In the genomic region with DNA sequence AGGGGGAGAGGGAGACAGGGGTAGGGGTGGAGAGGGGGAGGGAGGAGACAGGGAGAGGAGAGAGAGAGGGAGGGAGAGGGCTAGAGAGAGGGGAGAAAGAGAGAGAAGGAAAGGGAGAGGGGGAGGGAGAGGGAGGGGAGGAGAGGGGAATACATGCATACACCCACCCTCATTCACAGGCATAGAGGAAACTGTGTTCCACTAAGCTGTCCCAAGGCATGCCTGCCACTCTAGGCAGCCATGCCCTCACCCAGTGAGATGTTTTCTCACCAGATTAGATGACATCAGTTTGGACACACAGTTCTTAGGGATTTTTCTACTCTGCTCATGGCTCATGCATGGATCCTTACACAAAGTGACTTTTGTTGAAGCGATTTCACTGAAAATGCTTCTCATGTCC, we compare ENCODE assay signal across 23 mouse cellular contexts. TPM values are rescaled to one million over a fixed set of nuclear protein-coding genes. Genes with fewer than 3 reads are reported as not detected.
DNase-seq lines count a peak whose midpoint lies in the region; ATAC-seq and TF ChIP-seq lines count a peak whose summit lies in the region.
"Not testable (repeated sequence)": the region's sequence is repeated elsewhere in the genome, so short reads cannot be mapped to it uniquely, and the experiment has no call there.
"Had no signal": no experiment of that assay in that cellular context is flagged by ENCODE, and none has a peak within 500 bp of the region (broad histone marks: within the 10 kb centered on the region; RNA-seq: fewer than 3 reads in every experiment).

No protein-coding gene starts in this region.

- TF ChIP-seq CTCF in hindbrain, postnatal 0 days (IDR thresholded peaks at IDR 0.05; ENCODE audit: low read depth): not testable (repeated sequence)

- H3K4me2 ChIP-seq in hindbrain, postnatal 0 days (ENCODE audit: low read depth, low read length); midbrain, embryonic 11.5 days; midbrain, embryonic 12.5 days (replicated peaks); midbrain, embryonic 13.5 days (replicated peaks); midbrain, embryonic 16.5 days (ENCODE audit: low read length): not testable (repeated sequence)

- no CpG with 5 or more reads among the region's 1 CpGs for WGBS in hindbrain, postnatal 0 days
- no CpG with 5 or more reads among the region's 1 CpGs for WGBS in midbrain, embryonic 11.5 days
- WGBS in midbrain, embryonic 12.5 days: no CpG with 5 or more reads among the region's 1 CpGs
- no CpG with 5 or more reads among the region's 1 CpGs for WGBS in midbrain, embryonic 13.5 days
- WGBS in midbrain, embryonic 16.5 days: no CpG with 5 or more reads among the region's 1 CpGs

- H3K9ac ChIP-seq in hindbrain, postnatal 0 days (replicated peaks; ENCODE audit: low read length); midbrain, embryonic 11.5 days (ENCODE audit: low read length); midbrain, embryonic 12.5 days (replicated peaks); midbrain, embryonic 13.5 days (replicated peaks); midbrain, embryonic 16.5 days (ENCODE audit: low read depth, low read length): not testable (repeated sequence)

- ATAC-seq in hindbrain, postnatal 0 days: peak; percentile 45; the same call in 1 of the 2 replicates
- 0 out of 2 replicates have a peak, but pooled peaks have one; percentile 30 for ATAC-seq in midbrain, embryonic 11.5 days (ENCODE audit: low FRiP score)
- ATAC-seq in midbrain, embryonic 12.5 days (ENCODE audit: low FRiP score, low read depth): 0 out of 2 replicates have a peak, but pooled peaks have one; percentile 41
- peak; percentile 68 for ATAC-seq in midbrain, embryonic 13.5 days
- peak; percentile 52; the same call in 1 of the 2 replicates for ATAC-seq in midbrain, embryonic 16.5 days

- peak; percentile 22 for DNase-seq in heart, adult 11 months
- DNase-seq in hindbrain, postnatal 0 days (ENCODE audit: low spot score); midbrain, embryonic 11.5 days (ENCODE audit: low spot score, missing footprints): not testable (repeated sequence)

- H3K36me3 ChIP-seq in hindbrain, postnatal 0 days (ENCODE audit: insufficient read depth, low read length); midbrain, embryonic 11.5 days (ENCODE audit: control insufficient read depth, insufficient read depth, low read length); midbrain, embryonic 12.5 days; midbrain, embryonic 13.5 days; midbrain, embryonic 16.5 days (ENCODE audit: control insufficient read depth, insufficient read depth, low read length): not testable (repeated sequence)

- not testable (repeated sequence) for H3K4me3 ChIP-seq in hindbrain, postnatal 0 days (ENCODE audit: low read length); midbrain, embryonic 11.5 days (ENCODE audit: low read depth, low read length); midbrain, embryonic 12.5 days; midbrain, embryonic 13.5 days (replicated peaks); midbrain, embryonic 16.5 days (ENCODE audit: low read depth, low read length)

- H3K27me3 ChIP-seq in hindbrain, postnatal 0 days (ENCODE audit: insufficient read depth, low read length); midbrain, embryonic 11.5 days (ENCODE audit: control insufficient read depth, insufficient read depth, low read length); midbrain, embryonic 12.5 days; midbrain, embryonic 13.5 days; midbrain, embryonic 16.5 days (ENCODE audit: control insufficient read depth, insufficient read depth, low read depth, low read length): not testable (repeated sequence)

- H3K9me3 ChIP-seq in hindbrain, postnatal 0 days (ENCODE audit: low read length); midbrain, embryonic 11.5 days (ENCODE audit: control insufficient read depth, low read length); midbrain, embryonic 12.5 days; midbrain, embryonic 13.5 days; midbrain, embryonic 16.5 days (replicated peaks; ENCODE audit: control insufficient read depth, low read length, poor library complexity, severe bottlenecking): not testable (repeated sequence)

- H3K27ac ChIP-seq in hindbrain, postnatal 0 days; midbrain, embryonic 11.5 days (ENCODE audit: low read depth, low read length); midbrain, embryonic 12.5 days (replicated peaks); midbrain, embryonic 13.5 days; midbrain, embryonic 16.5 days (ENCODE audit: low read length): not testable (repeated sequence)

- not testable (repeated sequence) for H3K4me1 ChIP-seq in hindbrain, postnatal 0 days (ENCODE audit: insufficient read depth, low read length); midbrain, embryonic 11.5 days (ENCODE audit: control insufficient read depth, insufficient read depth, low read length); midbrain, embryonic 12.5 days; midbrain, embryonic 13.5 days (replicated peaks); midbrain, embryonic 16.5 days (ENCODE audit: control insufficient read depth, insufficient read depth, low read length)

RNA-seq across cellular contexts. Expression of a gene that starts 1.0 kb away (rescaled TPM):
- total RNA-seq in hindbrain, postnatal 0 days (2014; rRNA removed): 0.18 TPM in 1 of 2 replicates, not detected in the other
- 0.18 and 0.21 TPM in 2 replicates for polyA plus RNA-seq in hindbrain, postnatal 0 days (2015; fragmentation: Nextera tagmentation; extraction: Ambion mirVana)
- polyA plus RNA-seq in midbrain, embryonic 11.5 days (2014; fragmentation: Nextera tagmentation; extraction: Ambion mirVana): not detected in 2 replicates
- polyA plus RNA-seq in midbrain, embryonic 12.5 days (2016; fragmentation: Nextera tagmentation; extraction: Ambion mirVana): not detected in 2 replicates
- 0.17 and 0.19 TPM in 2 replicates for polyA plus RNA-seq in midbrain, embryonic 13.5 days (2015; fragmentation: Nextera tagmentation; extraction: Ambion mirVana)
- polyA plus RNA-seq in midbrain, embryonic 16.5 days (2015; fragmentation: Nextera tagmentation; extraction: Ambion mirVana): 0.40 and 0.59 TPM in 2 replicates
- total RNA-seq: adrenal gland, adult 18-20 months; adrenal gland, adult 2 months; adrenal gland, adult 8-10 months; adrenal gland, postnatal 10 days; adrenal gland, postnatal 14 days; adrenal gland, postnatal 25 days; adrenal gland, postnatal 4 days; MEL had no signal
- polyA plus RNA-seq: activated CD4-positive, CD25-positive, alpha-beta regulatory T cell, adult 4 months; adrenal gland, adult 2 months; C2C12; CD4-positive, CD25-positive, alpha-beta regulatory T cell, adult 4 months; G1E; Patski had no signal

RNA-seq across cellular contexts. Expression of a gene that starts 53.9 kb away (rescaled TPM):
- not detected in 2 replicates for total RNA-seq in hindbrain, postnatal 0 days (2014; rRNA removed)
- not detected in 2 replicates for polyA plus RNA-seq in hindbrain, postnatal 0 days (2015; fragmentation: Nextera tagmentation; extraction: Ambion mirVana)
- not detected in 2 replicates for polyA plus RNA-seq in midbrain, embryonic 11.5 days (2014; fragmentation: Nextera tagmentation; extraction: Ambion mirVana)
- not detected in 2 replicates for polyA plus RNA-seq in midbrain, embryonic 12.5 days (2016; fragmentation: Nextera tagmentation; extraction: Ambion mirVana)
- not detected in 2 replicates for polyA plus RNA-seq in midbrain, embryonic 13.5 days (2015; fragmentation: Nextera tagmentation; extraction: Ambion mirVana)
- not detected in 2 replicates for polyA plus RNA-seq in midbrain, embryonic 16.5 days (2015; fragmentation: Nextera tagmentation; extraction: Ambion mirVana)
- total RNA-seq: adrenal gland, adult 18-20 months; adrenal gland, adult 2 months; adrenal gland, adult 8-10 months; adrenal gland, postnatal 10 days; adrenal gland, postnatal 14 days; adrenal gland, postnatal 25 days; adrenal gland, postnatal 36 days; adrenal gland, postnatal 4 days; CH12.LX; ES-E14; MEL had no signal
- polyA plus RNA-seq: activated CD4-positive, CD25-positive, alpha-beta regulatory T cell, adult 4 months; adrenal gland, adult 2 months; brain, embryonic 14.5 days; C2C12; CD4-positive, CD25-positive, alpha-beta regulatory T cell, adult 4 months; G1E; Patski had no signal
